Mouse (Mus musculus): ENCODE results near the gene Vmn1r11.

The Vmn1r11 gene

DNA sequence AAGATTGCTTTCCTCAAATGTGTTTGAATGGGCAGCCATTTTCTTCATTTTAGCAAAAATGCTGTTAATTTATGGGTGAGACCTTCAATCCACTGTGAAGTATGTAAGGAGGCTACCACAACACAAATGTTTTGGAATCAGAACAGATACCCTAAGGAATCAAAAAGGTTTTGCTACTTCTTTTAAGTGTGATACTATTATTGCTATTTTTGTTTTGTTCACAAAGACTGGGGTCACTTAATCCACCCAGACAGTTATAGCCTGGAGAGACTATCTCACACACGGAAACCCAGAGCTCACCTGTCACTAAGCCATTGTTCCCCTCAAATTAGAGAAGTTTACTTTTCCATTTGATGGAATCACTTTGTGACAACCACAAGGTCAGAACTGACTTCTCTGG, at the start of gene Vmn1r11:
TSS of gene Vmn1r11 (plus strand) at position 301 of the 400 bp plus-strand sequence.
- in situ Hi-C loops (cut with MboI, MseI) = loop anchor here (10.0 kb wide), 1 partner anchor 1458 kb away; no protein-coding TSS in a partner anchor

DNA sequence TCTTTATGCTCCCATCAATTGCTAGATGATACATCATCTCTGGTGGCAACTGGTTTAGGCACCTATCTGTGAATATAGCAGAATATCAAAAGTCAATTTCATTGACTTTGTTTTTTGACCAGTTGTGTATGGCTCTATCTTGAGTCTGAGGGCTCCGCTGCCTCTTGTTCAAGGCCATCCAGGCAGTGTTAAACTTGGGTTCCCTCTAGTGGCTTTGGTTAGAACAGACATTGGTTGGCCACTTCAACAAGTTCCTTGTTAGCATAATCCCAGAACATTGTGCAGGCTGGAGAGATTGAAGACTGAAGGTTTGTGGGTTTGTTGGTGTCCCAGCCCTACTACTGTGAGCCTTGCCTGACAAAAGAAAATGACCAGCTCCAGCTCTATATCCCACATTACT, 26.9 kb upstream of the Vmn1r11 start:
- in situ Hi-C loops (cut with MboI, MseI) = no loop called here

DNA sequence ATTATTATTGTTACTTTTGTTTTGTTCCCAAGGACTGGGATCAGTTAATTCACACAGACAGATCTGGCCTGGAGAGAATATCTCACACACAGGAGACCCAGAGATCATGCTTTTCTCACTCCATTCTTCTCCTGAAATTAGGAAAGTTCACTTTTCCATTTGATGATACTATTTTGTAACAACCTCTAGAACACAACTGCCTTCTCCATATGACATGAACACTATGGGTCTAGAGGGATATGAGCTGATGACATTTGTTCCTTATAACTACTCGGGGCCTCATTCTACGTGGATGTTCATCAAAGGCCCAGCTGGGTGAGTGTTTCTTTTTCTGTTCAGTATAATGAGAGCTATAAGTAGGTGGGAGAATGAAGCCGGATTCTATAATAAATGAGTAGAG, 24.1 kb upstream of the Vmn1r11 start, which contains the start of gene Vmn1r10:
TSS of gene Vmn1r10 (plus strand) at position 301 of the 400 bp plus-strand sequence.
- in situ Hi-C loops (cut with MboI, MseI) = no loop called here

DNA sequence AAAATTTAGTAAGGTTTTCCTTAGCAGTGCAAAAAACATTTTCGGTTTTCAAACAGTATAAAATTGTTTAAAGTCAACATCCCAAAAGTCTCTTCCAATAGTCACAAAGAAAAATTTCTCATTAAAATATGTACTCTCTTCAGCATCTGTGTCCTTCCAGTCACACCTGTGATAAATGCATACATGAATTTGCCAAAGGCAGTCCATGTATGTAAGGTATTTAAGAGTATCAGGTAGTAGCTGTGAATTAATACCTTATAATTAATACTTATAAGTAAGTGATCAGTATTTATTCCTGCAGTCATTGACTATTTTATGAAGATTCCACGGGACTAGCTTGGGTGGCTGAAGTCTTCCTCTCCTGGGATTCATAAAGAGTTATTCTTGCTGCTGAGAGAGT, 23.4 kb downstream of the Vmn1r11 start, which contains the start of gene Vmn1r12:
TSS of gene Vmn1r12 (plus strand) at position 301 of the 400 bp plus-strand sequence.
- in situ Hi-C loops (cut with MboI, MseI) = no loop called here
